Mouse (Mus musculus): Measurements from ENCODE around the gene Cenpt.
"Not testable (repeated sequence)": the region's sequence is repeated elsewhere in the genome, so short reads cannot be mapped to it uniquely, and the experiment has no call there.

Cenpt gene

GRCm38 (mm10) chr8:105854303-105854702 lies 1.2 kb upstream of the Cenpt start:
- in situ Hi-C loops (cut with MboI): no loop called here

GRCm38 (mm10) chr8:105852146-105852729 lies 840 bp downstream of the Cenpt start:
- in situ Hi-C loops (cut with MboI): no loop called here

- in situ Hi-C loops (cut with MboI): no loop called here
Measured at GRCm38 (mm10) chr8:105851651-105852143, 1.4 kb downstream of the Cenpt start.

GRCm38 (mm10) chr8:105850611-105851010 lies 2.5 kb downstream of the Cenpt start:
- in situ Hi-C loops (cut with MboI): no loop called here

- in situ Hi-C loops (cut with MboI): no loop called here
Measured at GRCm38 (mm10) chr8:105850014-105850413, 3.1 kb downstream of the Cenpt start.

- in situ Hi-C loops (cut with MboI): no loop called here
Measured at GRCm38 (mm10) chr8:105846678-105847077, 6.4 kb downstream of the Cenpt start.

GRCm38 (mm10) chr8:105839209-105839608 lies 13.9 kb downstream of the Cenpt start:
- in situ Hi-C loops (cut with MboI): no loop called here

GRCm38 (mm10) chr8:105836991-105837390 lies 16.1 kb downstream of the Cenpt start:
- in situ Hi-C loops (cut with MboI): no loop called here

- in situ Hi-C loops (cut with MboI): no loop called here
Measured at GRCm38 (mm10) chr8:105835318-105835717, 17.8 kb downstream of the Cenpt start.

GRCm38 (mm10) chr8:105833740-105834139 lies 19.3 kb downstream of the Cenpt start:
- in situ Hi-C loops (cut with MboI): not testable (repeated sequence)

GRCm38 (mm10) chr8:105826861-105827848 lies 25.9 kb downstream of the Cenpt start, which contains the start of the genes Ranbp10 and Tsnaxip1:
TSS of gene Ranbp10 (minus strand) at chr8:105827350.
TSS of gene Tsnaxip1 (plus strand) at chr8:105827731.
- in situ Hi-C loops (cut with MboI): no loop called here

- in situ Hi-C loops (cut with MboI): no loop called here
Measured at GRCm38 (mm10) chr8:105826379-105826778, 26.7 kb downstream of the Cenpt start.

GRCm38 (mm10) chr8:105825506-105825905 lies 27.6 kb downstream of the Cenpt start:
- in situ Hi-C loops (cut with MboI): no loop called here

- in situ Hi-C loops (cut with MboI): no loop called here
Measured at GRCm38 (mm10) chr8:105820925-105821324, 32.2 kb downstream of the Cenpt start.

- in situ Hi-C loops (cut with MboI): no loop called here
Measured at GRCm38 (mm10) chr8:105819659-105820058, 33.4 kb downstream of the Cenpt start.

- in situ Hi-C loops (cut with MboI): no loop called here
Measured at GRCm38 (mm10) chr8:105813241-105813640, 39.8 kb downstream of the Cenpt start.

- in situ Hi-C loops (cut with MboI): no loop called here
Measured at GRCm38 (mm10) chr8:105812511-105812910, 40.6 kb downstream of the Cenpt start.

GRCm38 (mm10) chr8:105811543-105811942 lies 41.5 kb downstream of the Cenpt start:
- in situ Hi-C loops (cut with MboI): no loop called here

GRCm38 (mm10) chr8:105811061-105811460 lies 42.0 kb downstream of the Cenpt start:
- in situ Hi-C loops (cut with MboI): no loop called here

- in situ Hi-C loops (cut with MboI): no loop called here
Measured at GRCm38 (mm10) chr8:105810245-105810786, 42.8 kb downstream of the Cenpt start.

- in situ Hi-C loops (cut with MboI): no loop called here
Measured at GRCm38 (mm10) chr8:105808480-105808879, 44.6 kb downstream of the Cenpt start.

- in situ Hi-C loops (cut with MboI): no loop called here
Measured at GRCm38 (mm10) chr8:105807766-105808165, 45.3 kb downstream of the Cenpt start.

All from mature B cell (primary cell).